Mouse (Mus musculus): ENCODE measurements around the gene Nsmce4a. TPM values are rescaled to one million over a fixed set of nuclear protein-coding genes. Genes with fewer than 3 reads are reported as not detected.

The Nsmce4a gene
- polyA plus RNA-seq, 1 experiment: 152 TPM

- Histone ChIP-seq H3K9ac (ENCODE audit: low read depth, poor library complexity, severe bottlenecking) (no peak overlapping the region), H3K36me3 (ENCODE audit: control insufficient read depth, insufficient read depth, low read length, poor library complexity, severe bottlenecking) (no peaks in the 10 kb centered on the region), H3K27ac (ENCODE audit: insufficient read depth, low read length) (no peak overlapping the region), H3K9me3 (replicated peaks; ENCODE audit: control insufficient read depth, insufficient read depth, low read length, poor library complexity, severe bottlenecking) (no peaks in the 10 kb centered on the region), H3K27me3 (ENCODE audit: control insufficient read depth, insufficient read depth, low read length, poor library complexity, severe bottlenecking) (no peaks in the 10 kb centered on the region), H3K4me3 (ENCODE audit: low read depth, low read length) (no peak overlapping the region), H3K4me1 (ENCODE audit: control insufficient read depth, insufficient read depth, low read length) (peaks cover 3% of the 10 kb centered on the region)
- TF ChIP-seq CTCF (IDR thresholded peaks at IDR 0.05; ENCODE audit: low read depth, low read length) (no peak), EP300 (IDR thresholded peaks at IDR 0.05; ENCODE audit: insufficient read depth, low read depth, low read length) (no peak), POLR2A (IDR thresholded peaks at IDR 0.05; ENCODE audit: insufficient read depth, low read length) (no peak)
Observed at GRCm38 (mm10) chr7:130574211-130574991, 1.5 kb upstream of the Nsmce4a start.

GRCm38 (mm10) chr7:130573746-130574145, 828 bp upstream of the Nsmce4a start:
- no peak overlapping the region for H3K9ac ChIP-seq (ENCODE audit: low read depth, poor library complexity, severe bottlenecking)
- H3K4me1 ChIP-seq (ENCODE audit: control insufficient read depth, insufficient read depth, low read length): peaks cover 3% of the 10 kb centered on the region
- H3K36me3 ChIP-seq (ENCODE audit: control insufficient read depth, insufficient read depth, low read length, poor library complexity, severe bottlenecking): no peaks in the 10 kb centered on the region
- no peaks in the 10 kb centered on the region for H3K27me3 ChIP-seq (ENCODE audit: control insufficient read depth, insufficient read depth, low read length, poor library complexity, severe bottlenecking)
- H3K4me3 ChIP-seq (ENCODE audit: low read depth, low read length): no peak overlapping the region
- TF ChIP-seq EP300 (IDR thresholded peaks at IDR 0.05; ENCODE audit: insufficient read depth, low read depth, low read length): no peak
- TF ChIP-seq CTCF (IDR thresholded peaks at IDR 0.05; ENCODE audit: low read depth, low read length): no peak
- no peak for TF ChIP-seq POLR2A (IDR thresholded peaks at IDR 0.05; ENCODE audit: insufficient read depth, low read length)
- no peak overlapping the region for H3K27ac ChIP-seq (ENCODE audit: insufficient read depth, low read length)
- H3K9me3 ChIP-seq (replicated peaks; ENCODE audit: control insufficient read depth, insufficient read depth, low read length, poor library complexity, severe bottlenecking): no peaks in the 10 kb centered on the region

DNA sequence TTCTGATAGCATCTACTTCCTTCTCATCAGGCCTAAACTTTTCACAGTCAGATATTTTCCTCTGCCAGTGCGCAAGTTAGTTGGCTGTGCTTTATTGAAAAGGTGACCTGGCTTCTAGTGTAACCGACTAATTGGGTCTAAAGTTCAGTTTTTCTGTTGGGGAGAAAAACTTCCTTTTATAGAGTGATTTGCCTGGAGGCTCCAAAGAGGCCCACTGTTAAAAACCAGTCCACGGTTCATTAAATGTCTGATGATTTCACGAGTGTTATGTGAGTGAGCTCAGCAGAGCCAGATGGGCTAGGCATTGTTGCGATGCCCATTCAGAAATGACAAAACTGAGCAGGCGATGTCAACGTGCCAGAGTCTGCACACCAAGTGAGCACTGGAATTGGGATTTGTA, 2.4 kb downstream of the Nsmce4a start:
- no peak overlapping the region for H3K9ac ChIP-seq (ENCODE audit: low read depth, poor library complexity, severe bottlenecking)
- H3K27ac ChIP-seq (ENCODE audit: insufficient read depth, low read length): no peak overlapping the region
- no peak overlapping the region for H3K4me3 ChIP-seq (ENCODE audit: low read depth, low read length)
- peaks cover 3% of the 10 kb centered on the region for H3K4me1 ChIP-seq (ENCODE audit: control insufficient read depth, insufficient read depth, low read length)
- no peaks in the 10 kb centered on the region for H3K9me3 ChIP-seq (replicated peaks; ENCODE audit: control insufficient read depth, insufficient read depth, low read length, poor library complexity, severe bottlenecking)
- H3K36me3 ChIP-seq (ENCODE audit: control insufficient read depth, insufficient read depth, low read length, poor library complexity, severe bottlenecking): no peaks in the 10 kb centered on the region
- H3K27me3 ChIP-seq (ENCODE audit: control insufficient read depth, insufficient read depth, low read length, poor library complexity, severe bottlenecking): no peaks in the 10 kb centered on the region
- TF ChIP-seq CTCF (IDR thresholded peaks at IDR 0.05; ENCODE audit: low read depth, low read length) (no peak), POLR2A (IDR thresholded peaks at IDR 0.05; ENCODE audit: insufficient read depth, low read length) (no peak), EP300 (IDR thresholded peaks at IDR 0.05; ENCODE audit: insufficient read depth, low read depth, low read length) (no peak)

DNA sequence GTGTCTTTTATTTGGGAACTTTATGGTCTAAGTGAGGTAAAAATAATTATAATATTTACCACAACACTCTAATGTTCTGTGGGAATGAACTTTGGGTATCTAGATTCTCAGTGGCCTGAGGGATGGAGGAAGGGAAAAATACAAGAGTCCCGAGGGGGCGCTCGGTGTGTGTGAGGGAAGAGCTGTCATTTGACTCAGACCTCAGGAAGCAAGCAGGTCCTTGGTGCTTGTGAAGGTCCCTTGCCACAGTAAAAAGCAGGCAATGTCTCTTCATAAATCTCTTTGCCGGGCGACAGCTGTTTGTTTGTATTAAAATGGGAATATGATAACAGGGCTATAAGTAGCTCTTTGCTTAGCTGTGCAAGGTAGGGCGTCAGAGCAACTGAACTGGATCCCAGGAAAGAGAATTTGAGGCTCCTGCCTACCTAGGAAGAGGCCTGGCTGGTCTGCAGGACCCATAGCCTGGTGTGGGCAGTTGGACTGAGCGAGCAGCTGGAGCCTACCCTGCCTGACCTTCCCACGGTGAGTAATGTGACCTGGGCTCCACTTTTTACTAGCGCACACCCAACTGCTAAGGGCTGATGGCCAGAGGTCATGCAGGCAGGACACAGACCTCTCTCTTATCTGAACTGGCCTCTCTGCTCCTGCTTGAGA, 4.0 kb downstream of the Nsmce4a start:
- Histone ChIP-seq H3K36me3 (ENCODE audit: control insufficient read depth, insufficient read depth, low read length, poor library complexity, severe bottlenecking) (no peaks in the 10 kb centered on the region), H3K4me3 (ENCODE audit: low read depth, low read length) (no peak overlapping the region), H3K4me1 (ENCODE audit: control insufficient read depth, insufficient read depth, low read length) (no peaks in the 10 kb centered on the region), H3K27ac (ENCODE audit: insufficient read depth, low read length) (no peak overlapping the region), H3K9me3 (replicated peaks; ENCODE audit: control insufficient read depth, insufficient read depth, low read length, poor library complexity, severe bottlenecking) (no peaks in the 10 kb centered on the region), H3K27me3 (ENCODE audit: control insufficient read depth, insufficient read depth, low read length, poor library complexity, severe bottlenecking) (no peaks in the 10 kb centered on the region), H3K9ac (ENCODE audit: low read depth, poor library complexity, severe bottlenecking) (no peak overlapping the region)
- no peak for TF ChIP-seq CTCF (IDR thresholded peaks at IDR 0.05; ENCODE audit: low read depth, low read length)
- TF ChIP-seq POLR2A (IDR thresholded peaks at IDR 0.05; ENCODE audit: insufficient read depth, low read length): no peak

- H3K27me3 ChIP-seq (ENCODE audit: control insufficient read depth, insufficient read depth, low read length, poor library complexity, severe bottlenecking): no peaks in the 10 kb centered on the region
Observed at GRCm38 (mm10) chr7:130564596-130564995, 8.3 kb downstream of the Nsmce4a start.

DNA sequence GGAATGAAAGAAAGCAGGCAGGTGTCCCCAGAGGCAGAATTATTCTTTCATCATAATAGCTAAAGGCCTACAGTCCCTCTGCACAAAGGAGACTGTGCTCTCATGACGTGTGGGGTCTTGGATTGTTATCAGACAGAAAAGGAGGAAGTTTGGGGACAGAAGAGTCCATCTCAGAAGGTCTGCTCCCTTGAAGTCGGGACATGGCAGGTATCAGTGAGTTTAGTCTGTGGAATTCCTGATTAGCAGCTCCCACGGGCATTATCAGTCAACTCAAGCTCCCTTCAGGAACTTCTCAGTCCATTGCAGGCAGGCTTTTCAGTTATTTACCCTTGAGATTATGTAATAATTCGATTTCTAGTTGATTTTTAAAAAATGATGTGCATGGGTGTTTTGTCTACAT, 9.0 kb downstream of the Nsmce4a start:
- Histone ChIP-seq H3K4me3 (ENCODE audit: low read depth, low read length) (no peak overlapping the region), H3K4me1 (ENCODE audit: control insufficient read depth, insufficient read depth, low read length) (no peaks in the 10 kb centered on the region), H3K27me3 (ENCODE audit: control insufficient read depth, insufficient read depth, low read length, poor library complexity, severe bottlenecking) (no peaks in the 10 kb centered on the region), H3K9ac (ENCODE audit: low read depth, poor library complexity, severe bottlenecking) (no peak overlapping the region), H3K9me3 (replicated peaks; ENCODE audit: control insufficient read depth, insufficient read depth, low read length, poor library complexity, severe bottlenecking) (no peaks in the 10 kb centered on the region), H3K27ac (ENCODE audit: insufficient read depth, low read length) (no peak overlapping the region), H3K36me3 (ENCODE audit: control insufficient read depth, insufficient read depth, low read length, poor library complexity, severe bottlenecking) (no peaks in the 10 kb centered on the region)
- TF ChIP-seq CTCF (IDR thresholded peaks at IDR 0.05; ENCODE audit: low read depth, low read length): no peak
- no peak for TF ChIP-seq POLR2A (IDR thresholded peaks at IDR 0.05; ENCODE audit: insufficient read depth, low read length)
- no peak for TF ChIP-seq EP300 (IDR thresholded peaks at IDR 0.05; ENCODE audit: insufficient read depth, low read depth, low read length)

More at GRCm38 (mm10) chr7:130564596-130564995, 8.3 kb downstream of the Nsmce4a start:
- Histone ChIP-seq H3K4me1 (ENCODE audit: control insufficient read depth, insufficient read depth, low read length) (no peaks in the 10 kb centered on the region), H3K9me3 (replicated peaks; ENCODE audit: control insufficient read depth, insufficient read depth, low read length, poor library complexity, severe bottlenecking) (no peaks in the 10 kb centered on the region), H3K36me3 (ENCODE audit: control insufficient read depth, insufficient read depth, low read length, poor library complexity, severe bottlenecking) (no peaks in the 10 kb centered on the region), H3K9ac (ENCODE audit: low read depth, poor library complexity, severe bottlenecking) (no peak overlapping the region), H3K27ac (ENCODE audit: insufficient read depth, low read length) (no peak overlapping the region), H3K4me3 (ENCODE audit: low read depth, low read length) (no peak overlapping the region)
- no peak for TF ChIP-seq POLR2A (IDR thresholded peaks at IDR 0.05; ENCODE audit: insufficient read depth, low read length)
- no peak for TF ChIP-seq CTCF (IDR thresholded peaks at IDR 0.05; ENCODE audit: low read depth, low read length)
- TF ChIP-seq EP300 (IDR thresholded peaks at IDR 0.05; ENCODE audit: insufficient read depth, low read depth, low read length): no peak

Data from ES-Bruce4 (cell line).